Mouse (Mus musculus) cerebellum, adult 2 months (tissue): ENCODE results near the gene Tuba1a. TPM values are rescaled to one million over a fixed set of nuclear protein-coding genes. Genes with fewer than 3 reads are reported as not detected.

Experiments
- DNase-seq, 2 experiments: peaks; one replicate each; pipeline ENCODE4 v3.0.0; 2021
- H3K27ac ChIP-seq: fragments of 200-500 bp; 2 replicates; pipeline ENCODE4 v1.5.1; 2012; ENCODE audit warnings: low read length, control low read depth, inconsistent platforms; ENCODE audit not compliant: insufficient read depth
- H3K27me3 ChIP-seq: fragments of 200-500 bp; 2 replicates; pipeline ENCODE4 v1.6.1; 2012; ENCODE audit warnings: inconsistent platforms, mild to moderate bottlenecking, low read length, moderate library complexity; ENCODE audit not compliant: control insufficient read depth, insufficient read depth
- H3K4me1 ChIP-seq: fragments of 200-500 bp; 2 replicates; pipeline ENCODE4 v1.6.1; 2011; ENCODE audit warnings: low read length; ENCODE audit not compliant: control insufficient read depth, insufficient read depth
- H3K4me3 ChIP-seq: fragments of 200-500 bp; replicated peaks from 2 replicates; pipeline ENCODE3; 2011; ENCODE audit warnings: mild to moderate bottlenecking, low read depth, low read length, control low read depth; ENCODE audit not compliant: insufficient read depth
- CTCF ChIP-seq: fragments of 200-500 bp; IDR thresholded peaks from 2 replicates; pipeline ENCODE4 v1.5.1; 2011; ENCODE audit warnings: low read depth, mild to moderate bottlenecking, control low read depth, low read length, moderate library complexity, borderline replicate concordance; ENCODE audit not compliant: insufficient read depth
- POLR2A ChIP-seq: fragments of 200-500 bp; IDR thresholded peaks from 2 replicates; pipeline ENCODE4 v1.6.1; 2011; ENCODE audit warnings: low read length, control low read depth, borderline replicate concordance; ENCODE audit not compliant: insufficient read depth
- WGBS: fragments of 180-500 bp; shearing (Covaris S2); methylation state at CpG from one replicate; pipeline ENCODE4 v1.1.7; 2018; 5-methylcytosine and 5-hydroxymethylcytosine counted together
- polyA plus RNA-seq: library from polyadenylated mRNA; depleted of rRNA; stranded (reverse); fragments of >200 nt; gene quantifications from 2 replicates; pipeline ENCODE4 v1.2.3, GENCODE M21; 2012

The Tuba1a gene
- polyA plus RNA-seq, 1 experiment = 1,294 TPM

DNA sequence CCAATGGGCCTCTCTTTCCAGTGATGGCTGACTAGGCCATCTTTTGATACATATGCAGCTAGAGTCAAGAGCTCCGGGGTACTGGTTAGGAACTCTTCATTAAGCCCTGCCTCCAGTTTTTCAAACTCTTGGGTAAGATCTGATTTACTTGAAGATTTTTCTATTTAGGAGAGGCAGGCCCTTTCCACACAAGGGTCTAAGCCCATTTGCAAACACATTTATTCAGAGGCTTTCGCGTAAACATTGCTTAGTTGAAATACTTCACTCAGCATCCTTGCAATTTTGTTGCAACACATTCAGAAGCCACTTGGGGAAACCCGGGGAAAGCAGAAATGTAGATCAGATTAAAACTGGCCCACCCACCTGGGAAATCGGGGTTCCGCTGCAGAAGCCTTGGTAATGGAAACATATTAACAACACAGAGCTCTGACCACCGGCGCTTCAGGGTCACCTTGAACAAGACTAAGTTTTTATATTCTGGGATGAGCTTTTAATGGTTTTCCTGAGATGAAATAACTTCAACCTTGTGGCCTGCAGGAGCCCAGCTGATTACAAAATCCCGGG lies 41.5 kb upstream of the Tuba1a start:
- DNase-seq = no peak
- Histone ChIP-seq H3K27ac (no peak overlapping the region), H3K4me3 (no peak overlapping the region), H3K27me3 (no peaks in the 10 kb centered on the region), H3K4me1 (peaks cover 10% of the 10 kb centered on the region)
- no peak for TF ChIP-seq CTCF
- TF ChIP-seq POLR2A = no peak
- 90% methylated on average over 9 of the region's 9 CpGs for WGBS

DNA sequence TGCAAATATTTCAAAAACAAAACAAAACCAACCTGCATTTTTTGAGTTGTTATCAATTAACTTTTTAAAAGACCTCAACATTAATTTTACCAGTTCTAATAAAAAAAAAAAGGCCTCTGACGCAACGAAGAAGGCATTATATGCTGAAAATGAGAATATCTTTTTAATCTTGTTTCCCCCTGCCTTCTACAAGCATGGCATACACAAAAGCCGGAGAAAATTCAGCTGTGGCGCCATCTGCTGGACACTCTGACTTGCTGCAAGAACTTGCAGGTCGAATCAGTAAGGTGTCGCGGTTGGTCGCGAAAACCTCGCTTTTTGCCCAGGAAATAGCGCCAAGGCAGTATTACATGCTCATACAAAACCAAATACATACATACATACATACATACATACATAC lies 40.4 kb upstream of the Tuba1a start:
- peaks cover 10% of the 10 kb centered on the region for H3K4me1 ChIP-seq
- H3K27me3 ChIP-seq = no peaks in the 10 kb centered on the region
- no peak overlapping the region for H3K4me3 ChIP-seq
- DNase-seq = peak; percentile 86 to 88
- no peak for TF ChIP-seq POLR2A
- peak; percentile 89 for TF ChIP-seq CTCF
- no peak overlapping the region for H3K27ac ChIP-seq
- under 1% methylated on average over 11 of the region's 11 CpGs for WGBS

DNA sequence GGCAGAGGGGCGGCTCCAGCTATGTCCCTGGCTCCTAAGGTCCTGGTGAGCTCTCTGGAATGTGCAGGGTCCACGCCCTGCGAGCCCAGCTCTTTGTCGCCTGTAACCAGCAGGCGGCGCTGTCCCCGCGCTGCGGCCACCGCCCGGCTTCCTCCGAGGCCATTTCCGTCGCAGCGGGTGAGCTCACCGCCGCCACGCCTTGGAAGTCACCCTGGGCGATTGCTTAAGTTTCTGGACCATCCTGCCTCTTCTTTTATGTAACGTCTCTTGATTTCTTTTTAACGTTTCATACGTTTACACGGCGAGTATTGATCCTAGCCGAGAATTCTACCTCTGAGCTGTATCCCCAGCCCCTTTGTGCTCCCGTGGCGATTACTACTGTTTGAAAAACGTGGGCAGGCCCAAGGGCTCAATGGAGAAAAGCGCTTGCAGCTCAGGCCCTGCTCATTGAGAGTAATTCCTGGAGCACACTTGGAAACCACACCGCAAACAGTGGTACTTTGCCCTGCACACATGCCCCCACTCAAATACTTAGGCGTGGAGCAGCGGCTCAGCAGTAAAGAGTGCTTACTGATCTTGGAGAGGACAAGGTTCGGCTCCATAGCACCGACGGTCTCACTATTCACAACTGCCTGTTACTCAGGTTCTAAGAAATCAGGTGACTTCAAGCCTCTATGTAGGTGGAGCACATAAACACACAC lies 39.7 kb upstream of the Tuba1a start:
- Histone ChIP-seq H3K4me3 (peak overlapping the region; percentile 59), H3K27ac (peak overlapping the region; percentile 82), H3K4me1 (peaks cover 10% of the 10 kb centered on the region), H3K27me3 (no peaks in the 10 kb centered on the region)
- DNase-seq = peak; percentile 92 to 96
- WGBS = under 1% methylated on average over 35 of the region's 35 CpGs
- peak; percentile 85 for TF ChIP-seq CTCF
- peak; percentile 55; the same call in 1 of the 2 replicates for TF ChIP-seq POLR2A

DNA sequence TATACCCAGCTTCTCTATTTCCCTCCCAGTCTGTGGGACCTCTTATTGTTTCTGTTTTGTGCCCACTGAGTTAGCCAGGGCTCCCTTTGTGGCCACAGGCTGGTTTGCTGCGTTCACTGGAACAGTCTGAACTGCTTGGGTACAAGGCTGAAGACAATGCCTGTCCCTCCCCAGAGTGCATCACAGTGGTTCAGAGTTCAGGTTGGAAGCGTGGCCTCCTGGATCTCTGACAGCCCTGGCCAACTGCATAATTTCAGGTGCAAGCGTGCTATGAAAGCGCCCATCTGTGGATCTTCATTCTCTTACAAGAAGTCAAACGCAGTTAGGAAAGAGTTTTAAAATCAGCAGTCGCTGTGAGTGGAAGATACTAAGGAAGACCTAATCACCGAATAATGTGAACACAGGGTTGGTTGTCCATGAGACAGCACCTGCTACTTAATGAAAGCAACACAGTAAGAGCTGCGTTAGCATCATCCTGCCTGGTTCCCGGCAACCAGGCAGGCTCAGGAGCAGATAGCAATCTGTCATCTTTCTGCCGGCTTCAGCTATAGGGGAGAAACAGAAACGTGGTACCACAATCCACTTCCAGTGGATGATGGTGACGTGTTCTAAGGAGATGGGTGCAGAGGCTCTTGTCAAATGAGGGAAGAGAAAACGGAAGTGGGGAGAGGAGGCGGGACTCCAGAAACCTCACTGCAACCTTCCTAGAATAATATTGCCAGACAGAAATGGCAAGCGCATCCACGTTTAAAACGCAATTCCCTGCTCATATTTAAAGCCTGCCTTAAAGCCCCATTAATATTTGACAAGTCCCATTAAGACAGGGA lies 38.8 kb upstream of the Tuba1a start:
- peak overlapping the region; percentile 82 for H3K27ac ChIP-seq
- peak; percentile 71 to 82 for DNase-seq
- 7% methylated on average over 17 of the region's 17 CpGs for WGBS
- peaks cover 10% of the 10 kb centered on the region for H3K4me1 ChIP-seq
- TF ChIP-seq POLR2A (peak; percentile 52; the same call in 1 of the 2 replicates), CTCF (no peak)
- no peaks in the 10 kb centered on the region for H3K27me3 ChIP-seq
- peak overlapping the region; percentile 32 for H3K4me3 ChIP-seq

DNA sequence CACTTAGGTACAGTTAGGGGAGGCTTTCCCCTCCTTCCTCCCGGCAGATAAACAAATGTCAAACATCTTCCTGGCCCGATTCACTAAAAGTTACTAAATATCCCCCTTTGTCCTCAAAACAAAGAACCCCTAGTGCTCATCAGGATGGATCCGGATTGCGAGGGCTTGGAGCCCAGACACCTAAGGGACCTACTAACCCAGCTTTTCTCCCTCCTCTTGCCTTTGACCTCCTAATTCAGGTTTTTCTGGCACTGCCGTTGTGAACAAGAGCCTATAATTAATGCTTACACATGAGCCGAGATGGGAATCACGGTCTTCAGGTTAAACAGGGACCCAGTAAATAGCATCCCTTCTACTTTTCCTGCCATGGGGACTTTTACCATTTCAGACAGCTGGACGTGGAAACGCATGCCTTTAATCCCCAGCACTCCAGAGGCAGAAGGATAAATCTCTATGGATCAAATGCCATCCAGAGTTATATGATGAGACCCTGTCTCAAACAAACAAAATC lies 38.1 kb upstream of the Tuba1a start:
- peak overlapping the region; percentile 82; the same call in 1 of the 2 replicates for H3K27ac ChIP-seq
- H3K4me3 ChIP-seq = no peak overlapping the region
- 30% methylated on average over 9 of the region's 9 CpGs for WGBS
- no peaks in the 10 kb centered on the region for H3K27me3 ChIP-seq
- peaks cover 10% of the 10 kb centered on the region for H3K4me1 ChIP-seq
- TF ChIP-seq POLR2A (no peak), CTCF (no peak)
- DNase-seq = no peak

DNA sequence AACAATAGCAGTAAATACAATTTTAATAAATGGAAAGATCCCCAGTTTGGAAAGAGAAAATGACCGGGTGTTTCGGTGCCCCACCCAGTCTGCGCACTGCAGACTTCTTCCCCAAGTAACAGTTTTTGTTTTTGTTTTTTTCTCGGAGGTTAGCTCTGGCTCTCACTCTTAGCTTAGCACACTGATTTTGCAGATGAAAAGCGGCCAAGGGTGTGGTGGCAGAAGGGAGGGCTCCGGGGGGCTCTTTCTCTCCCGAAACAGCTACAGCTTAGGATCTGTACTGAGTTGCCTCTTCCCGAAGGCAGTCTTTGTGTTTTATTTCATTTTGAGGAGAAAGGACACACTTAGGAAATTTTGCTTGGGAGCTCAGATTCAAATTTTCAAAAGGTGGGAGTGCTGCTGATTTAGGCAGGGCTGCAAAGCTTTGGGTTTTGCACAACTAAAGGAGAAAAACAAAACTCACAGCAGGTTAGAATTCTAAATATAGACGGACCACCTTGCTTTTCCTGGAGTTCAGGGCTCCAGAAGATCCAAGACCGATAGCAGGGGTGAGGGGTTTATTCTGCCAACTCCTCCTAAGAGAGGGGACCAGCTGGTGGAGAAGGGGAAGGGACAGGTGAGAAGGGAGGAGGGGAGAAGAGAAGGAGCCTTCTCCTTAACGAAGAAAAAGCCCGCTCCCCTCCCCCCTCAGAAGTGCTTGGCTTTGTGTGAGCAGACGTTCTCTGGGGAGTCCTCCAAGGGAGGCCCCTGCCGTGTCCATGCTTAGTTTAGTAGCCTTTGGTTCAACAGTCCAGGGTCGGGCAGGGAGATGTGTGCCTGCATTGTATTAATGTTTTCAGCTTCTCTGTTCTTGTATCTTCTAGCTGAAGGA lies 37.4 kb upstream of the Tuba1a start:
- peak in 1 of 2 experiments; percentile 40 for DNase-seq
- Histone ChIP-seq H3K27ac (peak overlapping the region; percentile 82), H3K27me3 (no peaks in the 10 kb centered on the region), H3K4me1 (peaks cover 10% of the 10 kb centered on the region), H3K4me3 (no peak overlapping the region)
- WGBS = 26% methylated on average over 15 of the region's 15 CpGs
- TF ChIP-seq POLR2A (no peak), CTCF (no peak)

DNA sequence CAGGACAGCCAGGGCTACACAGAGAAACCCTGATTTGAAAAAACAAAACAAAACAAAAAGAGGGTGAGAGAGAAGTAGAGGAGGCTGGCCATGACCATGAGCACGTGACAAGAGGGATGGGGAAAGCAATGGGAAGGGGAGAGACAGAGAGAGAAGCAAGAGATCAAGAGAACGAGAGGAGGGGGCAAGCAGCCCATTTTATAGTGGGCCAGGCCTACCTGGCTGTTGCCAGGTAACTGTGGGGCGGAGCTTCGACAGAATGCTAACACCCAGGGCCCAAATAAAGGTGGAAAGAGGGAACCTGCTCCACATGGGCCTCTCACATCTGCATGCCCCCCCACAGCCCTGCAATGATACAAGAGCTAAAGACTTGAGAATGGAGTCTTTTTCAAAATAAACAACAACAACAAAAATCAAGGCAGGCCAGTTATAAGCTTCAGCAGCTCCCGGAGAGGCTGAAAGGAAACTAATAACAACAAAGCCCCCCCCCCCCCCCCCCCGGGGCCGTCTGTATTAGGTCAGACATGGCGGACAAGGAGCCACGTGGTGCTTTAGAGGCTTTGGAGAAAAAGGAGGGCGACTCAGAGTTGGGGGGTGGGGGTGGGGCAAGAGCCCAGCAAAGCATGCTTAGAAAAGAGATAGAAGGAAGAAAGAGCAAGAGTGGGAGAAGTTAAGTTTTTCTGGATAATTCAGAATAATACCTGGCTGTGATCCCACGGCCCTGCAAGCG lies 36.4 kb upstream of the Tuba1a start:
- WGBS = 28% methylated on average over 12 of the region's 12 CpGs
- Histone ChIP-seq H3K4me3 (no peak overlapping the region), H3K27ac (no peak overlapping the region)

More for the DNA sequence above, 36.4 kb upstream of the Tuba1a start:
- Histone ChIP-seq H3K27me3 (no peaks in the 10 kb centered on the region), H3K4me1 (peaks cover 10% of the 10 kb centered on the region)
- TF ChIP-seq CTCF (no peak), POLR2A (no peak)
- DNase-seq = no peak
